Mouse (Mus musculus): ENCODE data around the gene Mrpl50.
"Not testable (repeated sequence)": the region's sequence is repeated elsewhere in the genome, so short reads cannot be mapped to it uniquely, and the experiment has no call there.

Mrpl50 gene

GRCm38 (mm10) chr4:49520572-49521340, at the start of gene Mrpl50, which contains the start of gene Zfp189:
Gene Mrpl50, minus strand, starts transcription at chr4:49521093.
Gene Zfp189, plus strand, starts transcription at chr4:49521176.
- in situ Hi-C loops (cut with MboI) = loop anchor here (10.0 kb wide), 1 partner anchor 114 kb away; the partner anchor contains the start of gene Rnf20

GRCm38 (mm10) chr4:49567613-49568012, 46.7 kb upstream of the Mrpl50 start:
- in situ Hi-C loops (cut with MboI) = no loop called here

- in situ Hi-C loops (cut with MboI) = no loop called here
Observed at GRCm38 (mm10) chr4:49559915-49560772, 39.3 kb upstream of the Mrpl50 start.

DNA sequence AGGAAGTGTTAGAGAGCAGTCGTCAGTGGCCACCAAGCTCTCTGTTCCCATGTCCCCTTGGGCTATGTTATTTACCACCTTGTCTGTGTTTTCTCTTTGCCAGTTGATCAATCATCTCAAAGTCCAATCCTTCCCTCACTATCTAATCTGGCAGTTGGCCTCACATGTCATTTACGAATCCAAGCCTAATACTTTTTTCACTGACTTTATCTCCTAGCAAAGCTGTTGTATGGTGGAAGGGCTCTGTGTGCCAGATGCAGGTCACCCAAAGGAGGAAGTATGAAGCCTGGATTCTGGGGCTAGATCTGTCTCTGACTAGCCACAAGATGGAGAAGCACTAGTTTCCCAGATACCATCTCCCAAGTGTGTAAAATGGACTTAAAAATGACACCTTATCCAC, 37.3 kb upstream of the Mrpl50 start:
- in situ Hi-C loops (cut with MboI) = no loop called here

- in situ Hi-C loops (cut with MboI) = no loop called here
Observed at GRCm38 (mm10) chr4:49557375-49557774, 36.5 kb upstream of the Mrpl50 start.

- in situ Hi-C loops (cut with MboI) = no loop called here
Observed at GRCm38 (mm10) chr4:49553380-49553779, 32.5 kb upstream of the Mrpl50 start.

GRCm38 (mm10) chr4:49549383-49549782, 28.5 kb upstream of the Mrpl50 start, which contains the start of gene Aldob:
Gene Aldob, minus strand, starts transcription at chr4:49549546.
- in situ Hi-C loops (cut with MboI) = no loop called here

GRCm38 (mm10) chr4:49547544-49548219, 26.8 kb upstream of the Mrpl50 start:
- in situ Hi-C loops (cut with MboI) = no loop called here

GRCm38 (mm10) chr4:49546873-49547543, 26.1 kb upstream of the Mrpl50 start:
- in situ Hi-C loops (cut with MboI) = no loop called here

DNA sequence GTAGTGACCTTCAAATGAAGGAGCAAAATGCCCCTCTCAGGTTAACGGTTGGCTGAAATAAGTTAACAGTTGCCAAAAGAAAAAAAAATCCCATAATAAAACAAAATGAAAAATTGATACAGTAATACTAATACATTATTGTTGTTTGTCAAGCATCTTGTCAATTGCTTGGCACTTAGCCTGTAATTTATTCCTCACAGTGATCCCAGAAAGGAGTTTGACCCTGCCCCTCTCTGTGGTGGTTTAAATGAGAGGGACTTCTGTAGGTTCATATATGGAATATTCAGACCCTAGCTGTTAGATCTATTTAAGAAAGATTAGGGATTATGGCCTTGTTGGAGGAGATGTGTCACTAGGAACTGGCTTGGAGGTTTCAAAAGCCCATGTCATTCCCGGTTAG, 25.1 kb upstream of the Mrpl50 start:
- in situ Hi-C loops (cut with MboI) = no loop called here

- in situ Hi-C loops (cut with MboI) = no loop called here
Observed at GRCm38 (mm10) chr4:49540966-49541365, 20.1 kb upstream of the Mrpl50 start.

- in situ Hi-C loops (cut with MboI) = no loop called here
Observed at GRCm38 (mm10) chr4:49539665-49540064, 18.8 kb upstream of the Mrpl50 start.

- in situ Hi-C loops (cut with MboI) = no loop called here
Observed at GRCm38 (mm10) chr4:49536671-49537070, 15.8 kb upstream of the Mrpl50 start.

DNA sequence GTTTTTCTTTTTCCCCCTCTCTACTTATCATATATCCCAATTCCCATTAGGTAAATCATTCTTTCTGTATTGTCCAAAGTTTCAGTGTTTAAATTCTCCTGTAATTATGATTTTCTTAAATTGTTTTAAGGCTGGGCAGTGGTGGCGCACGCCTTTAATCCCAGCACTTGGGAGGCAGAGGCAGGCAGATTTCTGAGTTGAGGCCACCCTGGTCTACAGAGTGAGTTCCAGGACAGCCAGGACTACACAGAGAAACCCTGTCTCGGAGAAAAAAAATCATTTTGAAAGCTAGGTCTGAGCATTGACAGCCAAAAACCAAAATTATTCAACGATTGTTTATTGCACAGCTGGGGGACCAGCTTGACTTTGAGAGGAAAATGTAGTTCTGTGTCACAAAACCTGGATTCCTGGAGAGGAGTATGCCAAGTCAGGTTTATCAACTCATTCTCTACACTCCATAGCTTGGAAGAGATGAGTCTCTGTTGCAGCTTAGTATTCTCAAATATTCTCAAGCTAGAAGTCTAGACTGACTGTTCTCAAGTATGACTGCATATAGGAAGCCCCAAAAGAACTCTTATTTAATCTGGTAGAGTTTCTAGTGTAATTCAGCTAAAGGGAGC, 14.9 kb upstream of the Mrpl50 start:
- in situ Hi-C loops (cut with MboI) = no loop called here

DNA sequence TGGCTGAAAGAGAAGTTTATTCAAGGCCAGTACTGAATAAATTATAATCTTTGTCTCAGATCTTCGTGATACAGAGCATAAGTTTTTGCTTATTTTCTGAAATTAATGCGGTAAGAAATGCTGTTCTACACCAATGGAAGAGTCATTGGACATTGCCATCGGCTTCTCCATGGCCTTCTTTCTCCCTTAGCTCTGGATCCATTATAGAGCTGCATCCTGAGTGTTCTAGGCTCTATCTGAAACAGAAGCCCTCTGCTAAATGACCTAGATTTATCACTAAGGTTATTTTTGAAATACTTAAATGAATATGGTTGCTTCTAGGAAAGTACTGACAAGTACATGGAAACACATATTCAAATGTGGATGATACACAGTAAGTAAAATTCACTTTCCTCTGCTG, 14.1 kb upstream of the Mrpl50 start:
- in situ Hi-C loops (cut with MboI) = no loop called here

DNA sequence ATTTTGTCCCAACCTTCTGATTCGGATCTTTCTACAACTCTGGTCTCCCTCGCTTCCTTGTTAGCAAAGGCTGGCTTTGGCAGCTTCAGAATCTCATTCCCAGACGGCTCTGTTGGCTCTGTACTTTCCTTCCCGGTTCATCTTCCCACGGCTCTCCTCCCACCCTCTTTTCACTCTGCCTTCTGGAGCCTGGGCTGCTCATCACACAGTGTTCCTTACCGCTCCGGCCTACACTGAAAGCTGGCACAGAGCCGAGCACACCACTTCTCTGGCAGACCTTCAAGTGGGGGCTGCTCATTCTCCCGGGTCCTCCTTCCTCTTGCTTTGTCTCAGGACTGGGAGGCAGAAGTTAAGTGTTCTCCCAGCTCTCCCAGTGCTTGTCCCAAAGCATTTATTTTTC, 1.7 kb upstream of the Mrpl50 start:
- in situ Hi-C loops (cut with MboI) = loop anchor here (10.0 kb wide), 1 partner anchor 112 kb away; the partner anchor contains the start of gene Rnf20

DNA sequence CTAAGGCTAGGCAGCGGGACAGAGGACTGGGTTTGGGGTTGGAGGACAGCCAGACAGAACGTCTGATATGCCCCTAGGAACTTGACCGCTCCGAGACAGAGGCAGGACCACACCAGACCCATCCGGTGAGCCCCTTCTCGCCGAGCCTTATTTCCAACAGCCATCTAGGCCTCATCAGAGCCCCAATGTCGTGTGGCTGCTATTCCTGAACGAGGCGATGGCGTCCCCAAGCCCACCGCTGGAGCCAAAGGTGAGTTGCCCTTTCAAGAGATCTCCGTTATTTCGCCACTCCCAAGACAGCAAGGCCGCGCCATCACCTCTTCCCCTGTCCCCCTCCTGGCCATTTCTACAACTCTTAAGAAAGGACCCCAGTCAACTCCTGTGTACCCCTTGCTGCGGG, 453 bp upstream of the Mrpl50 start:
- in situ Hi-C loops (cut with MboI) = loop anchor here (10.0 kb wide), 1 partner anchor 113 kb away; the partner anchor contains the start of gene Rnf20

GRCm38 (mm10) chr4:49519476-49519875, 1.4 kb downstream of the Mrpl50 start:
- in situ Hi-C loops (cut with MboI) = no loop called here

- in situ Hi-C loops (cut with MboI) = no loop called here
Observed at GRCm38 (mm10) chr4:49514441-49514840, 6.5 kb downstream of the Mrpl50 start.

DNA sequence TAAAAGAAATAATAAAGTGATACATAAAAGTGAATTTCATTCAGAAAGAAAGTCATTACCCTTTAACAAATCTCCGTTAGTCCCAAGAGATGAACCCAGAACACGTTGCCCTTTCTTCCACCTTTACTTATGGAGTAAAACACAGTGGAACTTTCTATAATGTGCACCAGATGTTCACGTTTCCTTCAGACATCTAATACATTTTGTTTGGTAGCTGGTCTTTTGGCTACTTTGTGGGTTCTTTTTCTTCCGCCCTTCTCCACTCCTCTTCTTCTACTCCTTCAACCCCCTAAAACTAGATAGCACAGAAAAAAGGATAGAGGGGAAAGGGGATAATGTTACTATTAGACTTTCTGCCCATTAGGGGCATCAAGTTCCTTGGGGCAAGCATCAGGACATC, 8.3 kb downstream of the Mrpl50 start:
- in situ Hi-C loops (cut with MboI) = no loop called here

GRCm38 (mm10) chr4:49510236-49510835, 10.6 kb downstream of the Mrpl50 start:
- in situ Hi-C loops (cut with MboI) = not testable (repeated sequence)

All from mature B cell (primary cell).